Mouse (Mus musculus) heart, adult 11 months (tissue): ENCODE measurements around the gene Snx9.

Experiments
- DNase-seq: peaks from one replicate; pipeline ENCODE4 v3.0.0; 2022

The Snx9 gene

DNA sequence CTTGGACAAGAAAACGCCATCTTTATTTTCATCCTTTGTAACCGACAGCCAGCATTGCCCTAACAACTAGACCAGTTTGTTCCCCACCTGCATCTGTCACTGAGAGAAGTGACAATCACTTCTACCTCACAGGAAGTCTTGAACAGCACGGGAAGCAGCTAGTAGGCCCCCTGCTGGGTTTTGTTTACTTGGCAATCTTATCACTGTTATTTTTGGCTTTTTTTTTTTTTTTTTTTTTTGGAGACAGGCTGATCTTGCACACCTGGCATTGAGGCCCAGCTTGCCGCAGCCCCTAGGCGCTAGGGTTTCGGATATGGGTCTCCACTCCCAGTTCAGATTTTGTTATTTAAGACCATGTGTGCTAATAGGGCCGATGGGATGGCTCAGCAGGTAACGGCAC, 132.4 kb downstream of the Snx9 start:
- peak; percentile 86 for DNase-seq

GRCm38 (mm10) chr17:5975099-5975977, 134.2 kb downstream of the Snx9 start:
- peak; percentile 98 for DNase-seq

GRCm38 (mm10) chr17:5976221-5977055, 135.3 kb downstream of the Snx9 start:
- peak; percentile 97 for DNase-seq

GRCm38 (mm10) chr17:5977056-5977920, 136.2 kb downstream of the Snx9 start:
- peak; percentile 99 for DNase-seq

GRCm38 (mm10) chr17:5977921-5978504, 136.9 kb downstream of the Snx9 start:
- DNase-seq: peak; percentile 96

GRCm38 (mm10) chr17:5978505-5979077, 137.5 kb downstream of the Snx9 start:
- DNase-seq: peak; percentile 95

DNA sequence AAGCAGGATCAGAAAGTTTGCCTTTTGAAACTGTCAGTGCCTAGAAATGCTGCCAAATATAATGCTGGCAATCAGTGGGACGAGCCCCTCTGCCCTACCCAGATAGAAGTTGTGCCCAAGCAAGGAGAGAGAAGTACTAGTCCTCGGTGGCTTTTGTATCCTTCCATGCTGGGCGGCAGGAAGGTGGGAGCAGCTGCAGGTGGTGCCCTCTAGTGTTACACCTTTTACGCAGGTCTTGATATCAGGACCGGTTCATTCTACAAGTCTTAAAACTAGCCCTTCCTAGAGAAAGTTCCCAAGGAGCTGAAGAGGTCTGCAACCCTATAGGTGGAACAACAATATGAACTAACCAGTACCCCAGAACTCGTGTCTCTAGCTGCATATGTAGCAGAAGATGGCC, 139.7 kb downstream of the Snx9 start:
- no peak for DNase-seq
